Mouse (Mus musculus): ENCODE results near the gene Syne4. TPM values are rescaled to one million over a fixed set of nuclear protein-coding genes. Genes with fewer than 3 reads are reported as not detected.

Syne4 gene
- polyA plus RNA-seq, 1 experiment from 2014 or later = 6.1 TPM

DNA sequence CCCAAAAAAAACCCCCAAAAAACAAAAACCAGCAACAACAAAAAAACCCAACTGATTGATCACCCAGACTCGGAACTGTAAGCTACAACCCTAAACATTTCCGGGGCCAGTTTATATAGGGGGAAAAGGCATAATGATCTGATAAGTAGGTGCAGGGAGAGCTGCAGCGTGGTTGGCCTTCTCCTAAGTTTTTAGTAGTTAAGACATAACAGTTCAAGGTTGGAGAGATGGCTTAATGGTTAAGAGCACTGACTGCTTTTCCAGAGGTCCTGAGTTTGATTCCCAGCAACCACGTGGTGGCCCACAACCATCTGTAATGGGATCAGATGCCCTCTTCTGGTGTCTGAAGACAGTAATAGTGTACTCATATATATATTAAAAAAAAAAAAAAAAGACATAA is 33.1 kb upstream of the Syne4 start:
- no peak overlapping the region for H3K9ac ChIP-seq
- H3K4me3 ChIP-seq = no peak overlapping the region
- peak overlapping the region; percentile 99; the same call in 1 of the 2 replicates for H3K27ac ChIP-seq
- peaks cover 18% of the 10 kb centered on the region for H3K4me1 ChIP-seq (replicated peaks)
- 74% methylated on average over 4 of the region's 4 CpGs for WGBS
- H3K27me3 ChIP-seq = no peaks in the 10 kb centered on the region
- ATAC-seq (replicated peaks; ENCODE audit: insufficient number of reproducible peaks, insufficient read depth, low FRiP score, low read depth) = no peak
- H3K36me3 ChIP-seq = no peaks in the 10 kb centered on the region
- no peak overlapping the region for H3K4me2 ChIP-seq
- H3K9me3 ChIP-seq (replicated peaks) = no peaks in the 10 kb centered on the region

DNA sequence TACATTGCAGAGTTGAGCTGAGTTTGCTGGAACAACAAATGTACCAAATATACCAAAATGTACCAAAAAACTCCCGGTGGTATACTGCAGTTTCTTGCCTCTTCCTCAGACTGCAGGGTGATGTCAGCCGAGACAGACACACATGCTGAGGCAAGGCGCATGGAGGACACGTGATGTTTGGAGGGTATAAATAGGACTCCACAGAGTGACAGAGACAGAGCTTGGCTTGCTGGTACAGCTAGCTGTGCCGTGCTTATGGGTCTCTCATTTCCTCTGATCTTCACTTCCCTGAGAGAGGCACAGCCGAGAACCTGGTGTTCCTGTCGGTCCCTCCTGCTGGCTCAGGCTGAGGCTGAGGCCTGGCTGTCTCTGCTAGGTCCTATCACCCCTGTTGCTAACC is 31.9 kb upstream of the Syne4 start:
- Histone ChIP-seq H3K9ac (peak overlapping the region; percentile 15; the same call in 1 of the 2 replicates), H3K9me3 (replicated peaks) (no peaks in the 10 kb centered on the region), H3K27ac (peak overlapping the region; percentile 26; the same call in 1 of the 2 replicates), H3K27me3 (no peaks in the 10 kb centered on the region), H3K4me1 (replicated peaks) (peaks cover 18% of the 10 kb centered on the region), H3K4me2 (peak overlapping the region; percentile 23; the same call in 1 of the 2 replicates), H3K36me3 (no peaks in the 10 kb centered on the region), H3K4me3 (no peak overlapping the region)
- no peak for ATAC-seq (replicated peaks; ENCODE audit: insufficient number of reproducible peaks, insufficient read depth, low FRiP score, low read depth)
- WGBS = 54% methylated on average over 7 of the region's 7 CpGs

DNA sequence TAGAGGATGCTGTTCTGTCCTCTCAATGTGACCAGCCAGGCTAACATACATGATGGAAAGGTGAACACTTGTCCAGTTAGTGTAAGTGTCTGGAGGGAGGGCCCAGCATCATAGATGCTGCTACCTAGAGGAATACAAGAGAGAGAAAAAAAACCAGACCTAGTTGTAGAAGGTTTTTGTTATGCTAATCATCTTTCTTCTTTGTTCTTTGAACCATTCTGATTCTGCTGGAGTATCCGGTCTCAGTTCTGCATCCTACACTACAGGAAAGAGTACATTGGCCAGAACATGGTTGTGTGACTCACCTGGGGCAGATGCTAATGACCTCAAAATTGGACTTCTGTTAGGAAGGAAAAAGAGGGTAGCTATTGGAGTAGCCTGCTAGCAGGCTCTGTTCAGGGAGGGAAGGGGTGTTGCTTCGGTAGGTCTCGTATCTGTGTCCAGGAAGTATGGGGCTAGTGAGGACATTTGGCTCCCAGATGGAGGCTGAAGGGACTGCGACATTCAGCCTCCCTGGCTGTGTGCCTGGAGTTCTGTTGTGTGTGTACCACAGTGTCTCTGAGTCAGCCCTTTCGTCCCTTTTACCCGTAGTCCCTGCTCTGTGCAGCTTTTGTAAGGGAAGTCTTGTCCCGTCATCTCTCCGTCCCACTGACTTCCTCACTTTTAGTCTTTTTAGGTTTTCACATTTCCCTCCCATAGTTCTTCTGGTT is 27.8 kb upstream of the Syne4 start:
- Histone ChIP-seq H3K4me3 (no peak overlapping the region), H3K27ac (no peak overlapping the region), H3K4me2 (no peak overlapping the region), H3K36me3 (no peaks in the 10 kb centered on the region), H3K27me3 (no peaks in the 10 kb centered on the region), H3K4me1 (replicated peaks) (peaks cover 9% of the 10 kb centered on the region), H3K9me3 (replicated peaks) (no peaks in the 10 kb centered on the region), H3K9ac (no peak overlapping the region)
- WGBS = 54% methylated on average over 8 of the region's 8 CpGs
- ATAC-seq (replicated peaks; ENCODE audit: insufficient number of reproducible peaks, insufficient read depth, low FRiP score, low read depth) = no peak

DNA sequence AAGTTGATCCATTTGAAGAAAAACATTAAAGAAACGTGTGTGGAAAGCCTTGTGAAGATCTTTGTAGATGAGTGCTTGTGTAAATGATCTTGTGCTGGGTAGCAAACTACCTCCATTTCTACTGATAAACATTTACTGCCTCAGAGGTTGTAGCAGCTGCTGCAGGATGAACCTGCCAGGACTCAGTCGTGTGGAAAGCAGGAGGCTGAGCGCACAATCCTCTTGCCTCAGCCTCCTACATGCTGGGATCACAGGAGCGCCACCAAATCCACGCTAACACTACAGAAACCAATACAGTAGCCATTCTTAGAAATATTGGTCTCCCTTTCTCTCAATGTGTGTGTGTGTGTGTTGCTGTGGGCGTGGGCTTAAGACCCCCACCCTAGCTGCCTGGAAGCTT is 26.6 kb upstream of the Syne4 start:
- Histone ChIP-seq H3K4me1 (replicated peaks) (peaks cover 11% of the 10 kb centered on the region), H3K36me3 (no peaks in the 10 kb centered on the region), H3K4me3 (no peak overlapping the region), H3K4me2 (no peak overlapping the region), H3K27me3 (no peaks in the 10 kb centered on the region), H3K27ac (no peak overlapping the region), H3K9ac (no peak overlapping the region), H3K9me3 (replicated peaks) (no peaks in the 10 kb centered on the region)
- ATAC-seq (replicated peaks; ENCODE audit: insufficient number of reproducible peaks, insufficient read depth, low FRiP score, low read depth) = no peak
- WGBS = 60% methylated on average over 6 of the region's 6 CpGs

DNA sequence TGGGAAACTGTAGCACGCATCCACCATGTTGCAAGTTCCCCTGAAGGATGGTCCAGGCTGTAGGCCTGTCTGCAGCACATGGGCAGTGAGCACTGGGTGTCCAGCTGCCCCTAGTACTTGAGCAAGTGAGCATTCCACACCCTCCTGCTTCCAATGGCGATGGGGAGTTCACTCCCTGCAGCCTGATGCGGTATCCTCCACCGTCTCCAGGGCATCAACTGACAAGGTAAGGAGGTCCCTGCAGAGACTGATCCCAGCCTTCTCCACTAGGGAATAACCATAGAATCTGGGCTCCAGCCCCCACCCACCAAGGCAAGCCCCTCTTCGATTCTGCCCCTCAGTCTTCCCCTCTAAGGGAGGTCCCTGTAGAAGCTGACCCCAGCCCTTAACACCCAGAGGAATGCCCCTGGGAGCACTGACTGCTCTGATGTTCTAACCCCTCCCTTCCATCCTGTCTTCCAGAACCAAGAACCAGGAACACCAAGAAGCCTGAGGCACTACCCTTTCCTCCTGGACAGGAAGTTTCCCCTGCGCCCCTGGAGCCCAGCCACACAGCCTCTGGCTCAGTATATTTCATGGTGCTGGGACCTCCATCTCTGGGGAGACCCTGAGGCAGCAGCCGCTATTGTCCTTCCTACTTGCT is 25.4 kb upstream of the Syne4 start:
- ATAC-seq (replicated peaks; ENCODE audit: insufficient number of reproducible peaks, insufficient read depth, low FRiP score, low read depth) = no peak
- no peaks in the 10 kb centered on the region for H3K36me3 ChIP-seq
- no peak overlapping the region for H3K27ac ChIP-seq
- H3K4me1 ChIP-seq (replicated peaks) = peaks cover 15% of the 10 kb centered on the region
- H3K27me3 ChIP-seq = no peaks in the 10 kb centered on the region
- H3K4me3 ChIP-seq = no peak overlapping the region
- H3K9me3 ChIP-seq (replicated peaks) = no peaks in the 10 kb centered on the region
- WGBS = 60% methylated on average over 7 of the region's 7 CpGs
- no peak overlapping the region for H3K9ac ChIP-seq
- H3K4me2 ChIP-seq = no peak overlapping the region

DNA sequence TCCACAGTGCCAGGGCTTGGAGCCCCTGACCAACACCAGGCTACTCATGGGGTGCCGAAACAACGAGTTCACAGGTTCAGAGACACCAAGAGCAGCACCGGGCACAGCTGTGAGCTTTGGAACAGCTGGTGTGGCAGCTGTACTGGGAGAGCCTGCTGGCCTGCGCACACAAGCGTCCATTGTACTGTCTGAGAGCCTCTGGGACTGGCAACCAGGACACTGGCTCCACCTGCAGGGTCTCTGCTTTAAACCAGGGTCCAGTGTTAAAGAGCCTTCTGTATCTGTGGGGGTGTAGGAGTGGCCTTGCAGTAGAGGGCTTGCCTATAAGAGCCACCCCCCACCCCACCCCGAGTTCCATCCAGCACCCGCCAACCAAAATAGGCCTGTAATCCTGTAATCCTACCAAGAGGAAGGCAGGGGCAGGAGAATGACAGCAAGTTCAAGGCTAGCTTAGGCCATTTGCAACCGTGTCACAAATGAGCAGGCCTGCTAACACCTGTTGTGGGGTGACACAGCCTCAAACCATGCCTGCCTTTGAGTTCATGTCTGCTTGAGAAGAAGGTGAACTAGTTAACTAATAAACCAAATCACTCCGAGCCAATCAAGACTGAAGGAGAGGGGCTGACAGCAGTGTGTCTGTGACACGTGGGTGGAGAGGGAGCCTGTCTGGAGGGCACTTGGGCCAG is 24.8 kb upstream of the Syne4 start:
- no peak for ATAC-seq (replicated peaks; ENCODE audit: insufficient number of reproducible peaks, insufficient read depth, low FRiP score, low read depth)
- no peak overlapping the region for H3K27ac ChIP-seq
- H3K27me3 ChIP-seq = no peaks in the 10 kb centered on the region
- H3K4me1 ChIP-seq (replicated peaks) = peaks cover 15% of the 10 kb centered on the region
- H3K9me3 ChIP-seq (replicated peaks) = no peaks in the 10 kb centered on the region
- H3K36me3 ChIP-seq = no peaks in the 10 kb centered on the region
- no peak overlapping the region for H3K4me3 ChIP-seq
- no peak overlapping the region for H3K9ac ChIP-seq
- no peak overlapping the region for H3K4me2 ChIP-seq
- WGBS = 46% methylated on average over 10 of the region's 10 CpGs

DNA sequence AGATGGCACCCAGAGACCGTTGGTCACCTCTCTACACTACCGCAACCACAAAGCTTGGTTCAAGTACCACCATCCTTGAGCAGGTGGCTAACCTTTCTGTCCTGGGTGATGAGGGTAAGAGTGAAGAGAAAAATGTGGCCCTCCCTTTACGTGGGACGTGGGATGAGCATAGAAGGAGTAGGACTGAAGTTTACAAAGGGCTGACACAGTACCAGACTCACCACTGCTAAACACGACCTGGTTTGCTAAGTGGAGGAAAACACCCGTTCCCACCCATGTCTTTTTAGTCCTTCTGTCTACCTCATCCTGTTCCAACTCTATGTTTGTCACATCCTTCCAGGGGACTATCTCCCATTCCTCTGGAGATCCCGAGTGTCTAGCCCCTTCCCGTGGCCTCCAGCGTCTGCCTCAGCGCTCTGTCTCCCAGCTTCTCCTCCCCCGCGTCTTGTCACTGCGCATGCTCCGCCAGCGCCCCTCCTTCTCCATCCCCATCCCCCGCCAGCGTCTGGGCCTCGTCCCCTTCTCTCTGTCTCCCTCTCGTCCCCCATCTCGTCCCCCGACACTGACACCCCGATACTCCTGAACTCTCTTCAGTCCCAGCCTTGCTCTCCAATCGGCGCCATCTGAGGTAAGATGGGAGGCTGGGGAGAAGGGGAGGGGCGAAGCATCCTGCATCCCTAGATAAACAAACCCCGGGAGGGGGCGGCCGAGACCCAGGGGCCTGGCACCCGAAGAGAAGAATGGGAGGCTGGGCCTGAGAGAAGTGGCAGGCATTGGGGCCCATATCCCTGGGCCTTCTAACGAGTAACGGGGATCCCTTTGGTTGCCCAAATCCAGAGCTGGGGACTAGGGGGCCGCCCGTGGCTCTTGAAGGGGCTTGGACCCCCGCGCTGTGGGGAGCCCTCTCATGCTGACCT is 23.1 kb upstream of the Syne4 start, which contains the start of gene Clip3:
TSS of gene Clip3 (plus strand) at position 514 of the 917 bp plus-strand sequence.
- no peaks in the 10 kb centered on the region for H3K36me3 ChIP-seq
- ATAC-seq (replicated peaks; ENCODE audit: insufficient number of reproducible peaks, insufficient read depth, low FRiP score, low read depth) = peak; percentile 44; the same call in 1 of the 2 replicates
- peaks cover 15% of the 10 kb centered on the region for H3K4me1 ChIP-seq (replicated peaks)
- H3K4me2 ChIP-seq = peak within 1 kb of the TSS; percentile 54
- H3K9me3 ChIP-seq (replicated peaks) = no peaks in the 10 kb centered on the region
- H3K9ac ChIP-seq = peak within 1 kb of the TSS; percentile 27
- WGBS = 9% methylated on average over 35 of the region's 35 CpGs
- no peaks in the 10 kb centered on the region for H3K27me3 ChIP-seq
- peak within 1 kb of the TSS; percentile 42 for H3K27ac ChIP-seq
- H3K4me3 ChIP-seq = peak within 1 kb of the TSS; percentile 57

DNA sequence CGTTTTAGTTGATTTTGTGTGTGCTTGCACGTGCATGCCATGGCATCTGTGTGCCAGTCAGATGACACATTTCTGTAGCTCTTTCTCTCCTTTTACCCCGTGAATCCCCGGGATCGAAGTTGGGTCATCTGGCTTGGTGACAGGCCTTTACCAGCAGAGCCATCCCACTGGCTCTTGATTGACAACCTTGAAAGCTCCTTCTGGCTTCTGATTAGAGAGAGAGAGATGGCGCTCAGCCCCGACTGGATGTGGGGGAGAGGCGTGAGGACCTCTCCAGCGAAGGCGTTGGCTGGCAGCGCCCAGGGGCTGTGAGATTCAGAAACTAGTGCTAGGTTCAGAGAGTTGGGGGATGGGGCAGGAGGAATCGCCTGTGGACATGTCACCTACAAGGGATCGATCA is 20.8 kb upstream of the Syne4 start:
- WGBS = 49% methylated on average over 13 of the region's 13 CpGs
- Histone ChIP-seq H3K36me3 (no peaks in the 10 kb centered on the region), H3K4me2 (no peak overlapping the region), H3K4me1 (replicated peaks) (peaks cover 15% of the 10 kb centered on the region), H3K9me3 (replicated peaks) (no peaks in the 10 kb centered on the region), H3K4me3 (no peak overlapping the region), H3K9ac (no peak overlapping the region), H3K27me3 (no peaks in the 10 kb centered on the region), H3K27ac (no peak overlapping the region)
- no peak for ATAC-seq (replicated peaks; ENCODE audit: insufficient number of reproducible peaks, insufficient read depth, low FRiP score, low read depth)

DNA sequence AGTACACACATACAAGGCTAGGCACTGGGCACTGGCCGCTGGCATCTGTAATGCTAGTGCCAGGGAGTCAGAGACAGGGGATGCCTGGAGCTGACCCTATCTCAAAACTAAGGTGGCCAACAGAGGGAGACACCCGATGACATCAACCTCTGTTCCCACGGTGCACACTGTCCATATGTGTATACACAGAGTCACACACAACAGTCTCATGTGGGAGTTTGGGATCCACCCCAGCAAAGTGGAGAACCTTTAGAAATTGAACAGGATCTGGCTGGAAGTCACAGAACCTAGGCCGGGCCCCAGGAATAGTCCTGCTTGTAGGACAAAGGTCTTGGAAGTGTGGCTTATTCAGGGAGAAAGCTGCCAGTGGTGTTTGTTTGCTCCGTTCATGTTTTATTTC is 20.3 kb upstream of the Syne4 start:
- Histone ChIP-seq H3K9me3 (replicated peaks) (no peaks in the 10 kb centered on the region), H3K9ac (no peak overlapping the region), H3K27me3 (no peaks in the 10 kb centered on the region), H3K4me1 (replicated peaks) (peaks cover 15% of the 10 kb centered on the region), H3K4me2 (no peak overlapping the region), H3K36me3 (no peaks in the 10 kb centered on the region), H3K4me3 (no peak overlapping the region), H3K27ac (no peak overlapping the region)
- no peak for ATAC-seq (replicated peaks; ENCODE audit: insufficient number of reproducible peaks, insufficient read depth, low FRiP score, low read depth)
- 76% methylated on average over 5 of the region's 5 CpGs for WGBS

DNA sequence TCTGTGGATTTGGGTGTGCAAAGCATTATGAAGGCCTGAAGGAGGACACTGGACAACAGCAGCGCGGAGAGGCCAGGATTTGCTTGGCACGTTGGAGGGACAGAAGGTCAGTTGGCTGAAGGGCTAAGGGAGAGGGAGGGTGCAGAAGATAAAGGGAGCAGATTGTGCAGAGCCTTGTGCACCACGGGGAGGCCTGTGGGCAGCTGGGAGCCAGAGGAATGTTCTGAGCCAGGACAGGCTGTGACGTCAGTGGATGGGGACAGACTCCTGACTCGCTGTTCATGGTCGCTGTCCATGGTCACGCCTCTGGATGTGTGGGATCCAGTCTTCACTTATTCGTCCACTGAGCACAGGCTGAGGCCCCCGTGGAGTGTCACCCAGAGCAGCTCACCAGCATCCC is 19.5 kb upstream of the Syne4 start:
- Histone ChIP-seq H3K27me3 (no peaks in the 10 kb centered on the region), H3K4me3 (no peak overlapping the region), H3K4me2 (no peak overlapping the region), H3K9me3 (replicated peaks) (no peaks in the 10 kb centered on the region), H3K9ac (no peak overlapping the region), H3K27ac (no peak overlapping the region), H3K36me3 (no peaks in the 10 kb centered on the region), H3K4me1 (replicated peaks) (peaks cover 15% of the 10 kb centered on the region)
- ATAC-seq (replicated peaks; ENCODE audit: insufficient number of reproducible peaks, insufficient read depth, low FRiP score, low read depth) = no peak; the same call in 1 of the 2 replicates
- WGBS = 33% methylated on average over 10 of the region's 10 CpGs

DNA sequence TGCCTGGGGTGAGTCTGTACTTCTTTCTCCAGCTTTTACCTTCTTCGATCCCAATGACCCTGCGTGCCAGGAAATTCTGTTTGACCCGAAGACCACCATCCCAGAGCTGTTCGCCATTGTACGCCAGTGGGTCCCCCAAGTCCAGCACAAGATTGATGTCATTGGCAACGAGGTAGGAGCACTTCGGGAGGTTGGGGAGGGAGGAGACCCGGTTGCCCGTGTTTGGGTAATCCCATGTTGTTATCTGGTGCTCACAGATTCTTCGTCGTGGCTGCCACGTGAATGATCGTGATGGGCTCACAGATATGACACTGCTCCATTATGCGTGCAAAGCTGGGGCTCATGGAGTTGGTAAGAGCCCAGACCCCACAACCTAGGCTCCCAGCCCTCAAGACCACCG is 17.8 kb upstream of the Syne4 start:
- Histone ChIP-seq H3K27ac (no peak overlapping the region), H3K9me3 (replicated peaks) (no peaks in the 10 kb centered on the region), H3K9ac (no peak overlapping the region), H3K4me3 (no peak overlapping the region), H3K27me3 (no peaks in the 10 kb centered on the region), H3K4me1 (replicated peaks) (peaks cover 7% of the 10 kb centered on the region; the same call in 1 of the 2 replicates), H3K36me3 (no peaks in the 10 kb centered on the region), H3K4me2 (no peak overlapping the region)
- ATAC-seq (replicated peaks; ENCODE audit: insufficient number of reproducible peaks, insufficient read depth, low FRiP score, low read depth) = no peak
- WGBS = 84% methylated on average over 15 of the region's 15 CpGs

Data from heart, embryonic 15.5 days (tissue).